Mouse (Mus musculus) bone marrow macrophage, adult 2 months (primary cell): ENCODE results near the gene Ttc7b. TPM values are rescaled to one million over a fixed set of nuclear protein-coding genes. Genes with fewer than 3 reads are reported as not detected.

ENCODE experiments used
- H3K27ac ChIP-seq: 2 replicates; pipeline ENCODE4 v1.5.1; 2012; ENCODE audit warnings: low read depth, low read length; ENCODE audit not compliant: insufficient read depth
- H3K4me1 ChIP-seq: 2 replicates; pipeline ENCODE4 v1.6.1; 2012; ENCODE audit warnings: low read length; ENCODE audit not compliant: control insufficient read depth, insufficient read depth
- H3K4me3 ChIP-seq: 2 replicates; pipeline ENCODE4 v1.5.1; 2012; ENCODE audit warnings: mild to moderate bottlenecking, low read length, moderate library complexity; ENCODE audit not compliant: insufficient read depth
- CTCF ChIP-seq: IDR thresholded peaks from 2 replicates; pipeline ENCODE4 v1.5.1; 2012; ENCODE audit warnings: low read depth, mild to moderate bottlenecking, low read length, moderate library complexity
- POLR2A ChIP-seq: IDR thresholded peaks from 2 replicates; pipeline ENCODE4 v1.6.1; 2012; ENCODE audit warnings: mild to moderate bottlenecking, low read depth, low read length, borderline replicate concordance
- polyA plus RNA-seq: library from polyadenylated mRNA; stranded (reverse); fragments of >200 nt; gene quantifications from 2 replicates; pipeline ENCODE4 v1.2.4, GENCODE M21; 2012; ENCODE audit not compliant: missing spikeins, insufficient read depth, insufficient read length

Ttc7b gene
- polyA plus RNA-seq, 1 experiment, result 18.8 TPM

GRCm38 (mm10) chr12:100336241-100336640, 184.4 kb downstream of the Ttc7b start:
- Histone ChIP-seq H3K4me3 (no peak overlapping the region), H3K27ac (no peak overlapping the region)
- TF ChIP-seq CTCF (no peak), POLR2A (no peak)

GRCm38 (mm10) chr12:100331806-100332205, 188.8 kb downstream of the Ttc7b start:
- H3K4me1 ChIP-seq, result peaks cover 9% of the 10 kb centered on the region
- no peak overlapping the region for H3K27ac ChIP-seq

More at GRCm38 (mm10) chr12:100336241-100336640, 184.4 kb downstream of the Ttc7b start:
- no peaks in the 10 kb centered on the region for H3K4me1 ChIP-seq

DNA sequence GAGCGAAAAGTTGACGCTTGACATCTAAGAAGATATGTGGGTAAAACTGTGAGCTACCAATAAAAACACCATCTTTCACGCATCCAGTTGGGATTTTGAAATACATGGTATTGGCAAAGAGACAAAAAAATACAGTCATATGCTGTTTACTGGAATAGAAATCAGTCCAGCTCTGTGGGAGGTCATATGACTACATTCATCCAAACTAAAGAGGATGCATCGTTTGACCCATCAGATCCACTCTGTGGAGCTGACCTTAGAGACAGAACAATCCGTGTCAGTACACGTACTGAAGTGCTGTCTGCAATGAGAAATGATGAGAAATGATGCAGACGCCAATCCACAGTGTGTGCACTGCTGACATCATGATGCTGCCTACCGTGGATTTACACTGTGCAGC, 190.4 kb downstream of the Ttc7b start:
- peaks cover 9% of the 10 kb centered on the region for H3K4me1 ChIP-seq
- TF ChIP-seq CTCF (no peak), POLR2A (no peak)
- no peak overlapping the region for H3K27ac ChIP-seq
- H3K4me3 ChIP-seq, result no peak overlapping the region

More at GRCm38 (mm10) chr12:100331806-100332205, 188.8 kb downstream of the Ttc7b start:
- no peak overlapping the region for H3K4me3 ChIP-seq
- TF ChIP-seq POLR2A (no peak), CTCF (no peak)

GRCm38 (mm10) chr12:100328998-100329397, 191.6 kb downstream of the Ttc7b start:
- H3K27ac ChIP-seq, result no peak overlapping the region
- no peak for TF ChIP-seq CTCF
- no peak for TF ChIP-seq POLR2A

GRCm38 (mm10) chr12:100328557-100328956, 192.1 kb downstream of the Ttc7b start:
- no peak overlapping the region for H3K27ac ChIP-seq
- TF ChIP-seq POLR2A (no peak), CTCF (no peak)
- no peak overlapping the region for H3K4me3 ChIP-seq
- peaks cover 9% of the 10 kb centered on the region for H3K4me1 ChIP-seq

More at GRCm38 (mm10) chr12:100328998-100329397, 191.6 kb downstream of the Ttc7b start:
- Histone ChIP-seq H3K4me1 (peaks cover 9% of the 10 kb centered on the region), H3K4me3 (no peak overlapping the region)

- Histone ChIP-seq H3K4me1 (peaks cover 9% of the 10 kb centered on the region), H3K4me3 (no peak overlapping the region), H3K27ac (no peak overlapping the region)
- TF ChIP-seq CTCF, result no peak
- no peak for TF ChIP-seq POLR2A
Measured at GRCm38 (mm10) chr12:100326732-100327131, 193.9 kb downstream of the Ttc7b start.

DNA sequence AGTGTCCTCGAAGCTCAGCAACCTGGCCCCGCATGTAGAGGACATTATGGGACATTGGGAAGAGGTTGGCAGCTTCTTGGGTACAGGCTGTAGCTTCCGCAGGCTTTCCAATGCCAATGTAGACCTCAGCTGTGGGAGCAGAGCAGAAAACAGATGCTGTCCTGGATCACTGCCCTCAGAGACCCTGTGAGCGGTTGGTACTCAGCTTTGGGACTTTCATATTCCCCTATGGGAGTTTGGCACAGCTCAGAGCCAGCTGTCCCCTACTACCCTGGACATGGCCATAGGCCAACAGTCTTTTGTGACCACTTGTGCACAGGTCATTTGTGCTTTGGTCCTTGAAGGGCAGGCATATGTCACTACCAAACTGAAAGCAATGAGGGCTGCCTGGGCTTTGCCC, 195.0 kb downstream of the Ttc7b start:
- Histone ChIP-seq H3K4me3 (no peak overlapping the region), H3K4me1 (peaks cover 4% of the 10 kb centered on the region), H3K27ac (no peak overlapping the region)
- TF ChIP-seq CTCF, result no peak
- no peak for TF ChIP-seq POLR2A

DNA sequence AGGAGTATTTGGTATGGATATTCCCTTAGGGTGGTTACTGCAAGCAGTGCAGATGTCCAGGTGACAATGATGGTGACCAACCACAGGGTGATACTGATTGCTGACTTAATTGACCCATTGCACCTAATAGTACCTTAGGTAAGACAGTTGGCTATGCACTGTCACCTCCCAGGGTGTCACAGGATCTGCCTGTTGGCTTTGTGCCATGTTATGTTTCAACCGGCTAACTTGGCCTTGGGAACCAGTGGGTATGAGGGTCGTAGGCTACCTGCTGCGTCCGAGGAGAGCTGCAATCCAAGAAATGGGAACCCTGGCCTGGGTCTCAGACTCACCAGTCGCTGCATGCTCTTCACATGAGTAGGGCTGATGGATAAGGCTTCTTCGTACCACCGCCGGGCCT, 195.4 kb downstream of the Ttc7b start:
- no peak for TF ChIP-seq POLR2A
- TF ChIP-seq CTCF, result no peak
- no peak overlapping the region for H3K27ac ChIP-seq
- H3K4me3 ChIP-seq, result no peak overlapping the region
- H3K4me1 ChIP-seq, result peaks cover 3% of the 10 kb centered on the region

DNA sequence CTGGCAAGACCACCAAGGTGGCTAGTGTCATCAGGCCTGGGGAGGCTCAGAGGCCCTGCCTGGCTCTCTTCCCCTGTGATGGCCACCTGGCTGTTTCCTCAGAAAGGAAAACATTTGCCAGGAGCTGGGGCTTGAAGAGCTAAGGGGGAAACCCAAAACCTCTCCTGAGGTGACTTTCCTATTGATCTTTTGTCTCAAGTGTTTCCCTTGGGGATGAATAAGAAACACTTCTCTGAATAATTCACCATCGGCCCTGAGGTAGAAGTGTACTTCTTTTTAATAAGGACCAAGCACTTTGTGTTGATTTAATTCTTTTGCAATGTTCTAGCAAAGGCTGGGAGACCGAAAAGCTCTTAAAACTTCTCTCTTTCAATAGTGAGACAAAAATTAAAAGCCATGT, 197.0 kb downstream of the Ttc7b start:
- no peak for TF ChIP-seq POLR2A
- TF ChIP-seq CTCF, result no peak
- Histone ChIP-seq H3K4me1 (peaks cover 15% of the 10 kb centered on the region), H3K27ac (no peak overlapping the region), H3K4me3 (no peak overlapping the region)

DNA sequence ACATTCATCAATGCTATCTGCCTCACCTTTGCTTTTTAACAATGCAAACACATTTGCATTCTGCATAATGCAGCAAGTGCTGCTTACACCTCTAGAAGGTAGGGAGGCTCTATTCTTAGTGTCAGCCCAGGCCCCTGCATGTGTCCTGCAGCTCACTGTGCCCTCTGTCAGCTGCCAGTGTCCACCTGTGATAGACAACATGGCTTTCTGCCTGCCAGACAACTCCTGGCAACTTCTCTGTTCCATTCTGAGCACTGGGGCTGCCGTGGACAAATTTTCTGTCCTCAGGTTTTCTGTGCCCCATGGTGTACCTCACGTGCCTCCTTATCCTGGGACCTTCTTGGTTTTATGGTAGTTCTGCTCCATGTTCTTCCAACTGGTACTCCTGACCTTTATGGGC, 198.4 kb downstream of the Ttc7b start:
- H3K4me3 ChIP-seq, result no peak overlapping the region
- H3K4me1 ChIP-seq, result peaks cover 15% of the 10 kb centered on the region
- TF ChIP-seq CTCF (no peak), POLR2A (no peak)
- H3K27ac ChIP-seq, result no peak overlapping the region

DNA sequence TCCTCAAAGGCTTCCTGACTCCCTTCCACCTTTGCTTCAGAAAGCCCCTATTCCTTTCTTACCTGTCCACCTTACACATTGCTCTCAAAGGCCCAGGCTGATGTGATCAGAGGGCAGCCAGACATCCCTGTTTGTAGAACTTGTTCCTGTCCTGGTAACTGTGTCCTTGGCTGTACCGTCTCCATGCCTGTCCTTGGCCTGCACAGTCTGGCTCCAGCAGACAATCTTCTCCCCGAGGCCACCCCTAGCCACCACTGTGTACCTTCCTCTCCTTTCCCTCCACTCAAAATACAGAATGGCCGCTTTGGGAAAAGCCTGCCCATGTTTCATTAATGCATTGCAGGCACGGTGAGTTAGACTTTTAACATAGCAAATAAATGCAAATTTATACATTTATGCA, 199.1 kb downstream of the Ttc7b start:
- H3K27ac ChIP-seq, result no peak overlapping the region
- H3K4me3 ChIP-seq, result no peak overlapping the region
- H3K4me1 ChIP-seq, result peaks cover 15% of the 10 kb centered on the region
- no peak for TF ChIP-seq POLR2A
- no peak for TF ChIP-seq CTCF
